Mouse (Mus musculus) ZHBTc4 (cell line): ENCODE data around the gene Acadsb.

Experiments used
- DNase-seq: peaks from one replicate; pipeline ENCODE4 v3.0.0-alpha.2; 2011; ENCODE audit warnings: low read depth, low spot score

The Acadsb gene

DNA sequence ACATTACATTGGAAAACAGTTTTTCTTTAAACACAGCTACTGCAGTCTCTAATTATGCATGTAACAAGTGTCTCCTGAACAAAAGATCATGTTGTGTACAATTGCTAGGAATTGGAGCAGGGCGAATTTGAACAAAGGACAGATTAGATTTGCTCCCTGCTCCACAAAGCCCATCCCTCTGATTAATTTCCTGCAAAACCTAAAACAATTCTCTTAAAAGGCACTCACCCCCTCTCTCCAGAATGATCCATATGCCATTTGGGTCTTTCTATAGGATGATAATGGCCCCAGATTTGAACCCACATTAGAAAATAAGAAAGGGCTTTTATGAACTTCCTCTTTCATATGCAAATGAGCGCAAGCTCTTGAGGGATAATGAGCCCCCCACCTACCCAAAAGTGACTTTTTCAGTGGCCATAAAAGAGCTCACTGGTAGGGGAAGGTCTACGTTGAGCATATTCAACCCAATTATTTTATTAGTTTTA, 54.8 kb downstream of the Acadsb start:
- DNase-seq = no peak

DNA sequence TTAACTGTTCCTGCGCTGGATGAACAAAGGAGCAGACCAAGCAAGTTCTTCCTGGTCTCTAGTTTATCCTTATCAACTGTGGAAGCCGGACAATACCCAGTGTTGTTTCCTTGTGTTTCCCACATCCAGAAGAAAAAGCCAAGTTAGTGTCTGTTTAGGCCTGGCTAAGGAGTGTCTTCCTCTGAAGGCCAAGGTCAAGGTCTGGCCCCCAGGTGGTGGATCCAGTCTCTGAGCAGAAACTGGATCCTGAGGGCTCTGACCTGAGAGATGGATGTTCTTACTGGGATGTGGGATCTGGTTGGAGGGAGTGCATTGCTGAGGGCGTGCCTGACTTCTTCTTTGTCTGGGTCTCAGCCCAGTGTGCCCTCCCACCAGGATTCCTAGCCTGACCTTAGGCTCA, 55.3 kb downstream of the Acadsb start:
- DNase-seq = peak; percentile 54

DNA sequence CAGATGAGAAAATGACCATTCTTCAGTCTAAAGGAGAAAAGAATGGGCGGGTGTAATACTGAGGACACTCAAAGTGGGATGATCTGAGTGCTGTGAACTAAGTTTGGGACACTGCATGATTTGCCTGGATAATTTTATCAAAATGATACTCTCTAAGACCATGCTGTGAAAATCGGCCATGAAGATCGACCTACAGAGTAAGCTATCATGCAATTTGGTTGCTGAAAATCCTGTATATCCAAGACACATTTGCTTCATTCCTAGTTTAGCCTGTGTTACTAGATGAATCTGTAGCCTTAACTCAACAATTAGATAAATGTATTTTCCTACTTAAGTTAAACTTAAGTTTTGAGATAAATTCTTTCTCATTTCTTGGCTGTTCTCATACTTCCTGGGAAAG, 56.9 kb downstream of the Acadsb start:
- DNase-seq = no peak

DNA sequence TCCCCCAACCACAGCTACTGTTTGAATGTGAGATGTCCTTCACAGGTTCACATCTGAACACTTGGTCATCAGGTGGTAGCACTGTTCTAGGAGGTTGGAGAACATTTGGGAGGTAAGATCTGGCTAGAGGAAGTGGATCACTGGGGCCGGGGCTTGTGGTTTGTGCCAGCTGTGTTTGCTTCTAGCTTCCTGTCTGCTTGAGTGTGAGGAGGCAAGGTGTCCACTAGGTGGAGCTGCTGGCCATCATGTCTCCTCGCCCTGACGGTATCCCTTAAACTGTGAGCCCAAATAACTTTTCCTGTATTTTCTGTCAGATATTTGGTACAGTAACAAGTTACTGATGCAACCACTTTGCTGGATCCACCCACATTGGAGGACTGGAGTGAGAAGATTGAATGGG, 59.1 kb downstream of the Acadsb start:
- DNase-seq = peak; percentile 72

DNA sequence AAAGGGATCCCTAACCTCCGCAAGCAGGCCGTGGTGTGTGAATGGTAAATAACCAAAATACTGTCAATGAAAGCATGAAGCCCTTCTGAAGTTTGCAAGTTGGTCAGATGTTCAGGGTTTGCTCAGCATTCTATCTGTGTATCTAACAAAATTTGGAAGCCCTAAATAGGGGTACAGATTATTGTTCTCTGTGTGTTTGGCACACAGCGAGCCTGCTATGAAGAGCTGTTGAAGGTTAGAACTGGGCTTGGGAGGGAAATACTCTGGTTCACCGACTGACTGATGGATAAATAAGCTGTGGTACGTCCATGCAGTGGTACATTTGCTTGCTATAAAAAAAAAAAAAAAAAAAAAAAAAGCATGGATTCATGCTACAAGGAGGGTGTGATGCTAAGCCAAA, 61.1 kb downstream of the Acadsb start:
- DNase-seq = no peak

DNA sequence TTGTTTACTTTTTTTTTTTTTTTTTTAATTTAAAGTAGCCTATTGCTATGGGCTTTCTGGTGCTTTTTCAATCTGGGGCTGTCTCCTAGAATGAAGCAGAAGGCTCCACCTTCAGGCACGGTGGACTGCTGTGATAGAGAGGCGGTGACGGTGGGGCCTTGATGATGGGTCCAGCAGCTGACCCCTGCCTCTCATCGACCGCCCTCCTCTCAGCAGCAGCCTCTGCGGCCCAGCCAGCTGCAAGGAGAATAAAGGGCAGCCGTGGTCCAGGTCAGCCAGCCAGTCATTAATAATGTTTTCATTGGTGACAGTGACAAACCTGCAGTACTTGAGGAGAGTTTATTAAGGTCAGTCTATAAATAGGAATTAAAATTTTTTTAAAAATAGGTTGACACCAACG, 66.7 kb downstream of the Acadsb start:
- DNase-seq = no peak

DNA sequence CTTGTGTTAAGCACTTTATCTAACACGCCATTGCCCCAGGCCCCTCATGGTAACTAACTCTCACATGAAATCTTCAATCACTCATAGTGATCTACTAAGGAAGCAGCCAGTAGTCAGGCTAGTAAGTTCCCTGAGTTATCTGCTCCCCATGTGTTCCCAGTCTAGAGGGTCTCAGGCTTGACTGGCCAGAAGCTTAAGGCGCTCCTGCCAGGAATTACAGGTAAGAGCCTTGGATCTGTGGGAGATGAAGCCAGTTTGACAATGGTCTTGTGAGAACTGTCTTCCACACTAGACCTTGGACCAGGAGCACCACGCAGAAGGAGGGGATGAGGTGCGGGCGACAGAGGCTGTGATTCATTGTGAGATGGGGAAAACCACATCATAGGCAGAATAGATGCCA, 68.0 kb downstream of the Acadsb start:
- no peak for DNase-seq
